Mouse (Mus musculus) heart, adult 2 months (tissue): ENCODE measurements around the gene Slc38a4.

Experiments used
- CTCF ChIP-seq: fragments of 200-600 bp; IDR thresholded peaks from 2 replicates; pipeline ENCODE4 v1.8.1; 2022; ENCODE audit warnings: antibody characterized with exemption, mild to moderate bottlenecking, moderate library complexity
- POLR2A ChIP-seq: fragments of 200-500 bp; IDR thresholded peaks from 2 replicates; pipeline ENCODE4 v1.6.1; 2011; ENCODE audit warnings: mild to moderate bottlenecking, low read depth, low read length, control low read depth; ENCODE audit not compliant: insufficient read depth

- TF ChIP-seq POLR2A (no peak), CTCF (no peak)
These were observed 24.7 kb downstream of the Slc38a4 start for GRCm38 (mm10) chr15:97030984-97031492.
